Mouse (Mus musculus): ENCODE measurements around the gene Hsd17b1. TPM values are rescaled to one million over a fixed set of nuclear protein-coding genes. Genes with fewer than 3 reads are reported as not detected.

The Hsd17b1 gene
- total RNA-seq, 2 experiments from 2014 or later, result 0.43 to 0.79 TPM

- intact Hi-C loops (cut with DNase I), result no loop called here
- DNase-seq (ENCODE audit: extremely low spot score in 1 of 2, low spot score in 2 of 2), result peak; percentile 68 to 86
These were observed 20.4 kb upstream of the Hsd17b1 start for GRCm38 (mm10) chr11:101057860-101058259.

- intact Hi-C loops (cut with DNase I), result no loop called here
- DNase-seq (ENCODE audit: extremely low spot score in 1 of 2, low spot score in 2 of 2), result peak in 1 of 2 experiments; percentile 38
These were observed 19.5 kb upstream of the Hsd17b1 start for GRCm38 (mm10) chr11:101058726-101059125.

- no peak for DNase-seq (ENCODE audit: extremely low spot score in 1 of 2, low spot score in 2 of 2)
- intact Hi-C loops (cut with DNase I), result no loop called here
These were observed 18.7 kb upstream of the Hsd17b1 start for GRCm38 (mm10) chr11:101059473-101059872.

GRCm38 (mm10) chr11:101060126-101060525, 18.1 kb upstream of the Hsd17b1 start:
- DNase-seq (ENCODE audit: extremely low spot score in 1 of 2, low spot score in 2 of 2), result peak in 1 of 2 experiments; percentile 87
- intact Hi-C loops (cut with DNase I), result no loop called here

GRCm38 (mm10) chr11:101061049-101061448, 17.2 kb upstream of the Hsd17b1 start:
- no peak for DNase-seq (ENCODE audit: extremely low spot score in 1 of 2, low spot score in 2 of 2)
- intact Hi-C loops (cut with DNase I), result no loop called here

GRCm38 (mm10) chr11:101062165-101062884, 15.9 kb upstream of the Hsd17b1 start:
- intact Hi-C loops (cut with DNase I), result no loop called here
- DNase-seq (ENCODE audit: extremely low spot score in 1 of 2, low spot score in 2 of 2), result no peak

GRCm38 (mm10) chr11:101062971-101063675, 15.1 kb upstream of the Hsd17b1 start:
- intact Hi-C loops (cut with DNase I), result no loop called here
- no peak for DNase-seq (ENCODE audit: extremely low spot score in 1 of 2, low spot score in 2 of 2)

GRCm38 (mm10) chr11:101063676-101064327, 14.4 kb upstream of the Hsd17b1 start:
- DNase-seq (ENCODE audit: extremely low spot score in 1 of 2, low spot score in 2 of 2), result peak in 1 of 2 experiments; percentile 67
- intact Hi-C loops (cut with DNase I), result no loop called here

GRCm38 (mm10) chr11:101064462-101064861, 13.7 kb upstream of the Hsd17b1 start:
- intact Hi-C loops (cut with DNase I), result no loop called here
- DNase-seq (ENCODE audit: extremely low spot score in 1 of 2, low spot score in 2 of 2), result no peak

GRCm38 (mm10) chr11:101065002-101065401, 13.2 kb upstream of the Hsd17b1 start:
- DNase-seq (ENCODE audit: extremely low spot score in 1 of 2, low spot score in 2 of 2), result no peak
- intact Hi-C loops (cut with DNase I), result no loop called here

- intact Hi-C loops (cut with DNase I), result loop anchor here (2.0 kb wide), 1 partner anchor 84 kb away; no protein-coding TSS in a partner anchor
- DNase-seq (ENCODE audit: extremely low spot score in 1 of 2, low spot score in 2 of 2), result peak; percentile 65 to 88
These were observed 11.4 kb upstream of the Hsd17b1 start for GRCm38 (mm10) chr11:101066549-101067412.

GRCm38 (mm10) chr11:101069391-101070188, 8.6 kb upstream of the Hsd17b1 start, which contains the start of gene Naglu:
Naglu (plus strand) TSS chr11:101070012.
- peak; percentile 94 to 98 for DNase-seq (ENCODE audit: extremely low spot score in 1 of 2, low spot score in 2 of 2)
- intact Hi-C loops (cut with DNase I), result no loop called here

- DNase-seq (ENCODE audit: extremely low spot score in 1 of 2, low spot score in 2 of 2), result no peak
- intact Hi-C loops (cut with DNase I), result no loop called here
These were observed 8.1 kb upstream of the Hsd17b1 start for GRCm38 (mm10) chr11:101070189-101070527.

- no peak for DNase-seq (ENCODE audit: extremely low spot score in 1 of 2, low spot score in 2 of 2)
- intact Hi-C loops (cut with DNase I), result no loop called here
These were observed 7.2 kb upstream of the Hsd17b1 start for GRCm38 (mm10) chr11:101070987-101071386.

GRCm38 (mm10) chr11:101071810-101072428, 6.3 kb upstream of the Hsd17b1 start:
- no peak for DNase-seq (ENCODE audit: extremely low spot score in 1 of 2, low spot score in 2 of 2)
- intact Hi-C loops (cut with DNase I), result no loop called here

- peak in 1 of 2 experiments; percentile 32 for DNase-seq (ENCODE audit: extremely low spot score in 1 of 2, low spot score in 2 of 2)
- intact Hi-C loops (cut with DNase I), result loop anchor here (5.0 kb wide), 1 partner anchor 98 kb away; the partner anchor contains the start of gene Ccr10
These were observed 1.5 kb downstream of the Hsd17b1 start for GRCm38 (mm10) chr11:101079746-101080145.

GRCm38 (mm10) chr11:101080421-101080820, 2.2 kb downstream of the Hsd17b1 start:
- intact Hi-C loops (cut with DNase I), result loop anchor here (5.0 kb wide), 1 partner anchor 97 kb away; the partner anchor contains the start of gene Ccr10
- no peak for DNase-seq (ENCODE audit: extremely low spot score in 1 of 2, low spot score in 2 of 2)
